Mouse (Mus musculus): ENCODE results near the gene Acsm4. TPM values are rescaled to one million over a fixed set of nuclear protein-coding genes. Genes with fewer than 3 reads are reported as not detected.

The Acsm4 gene
- polyA plus RNA-seq (2012; fragmentation: generic; extraction: Trizol), result not detected

GRCm38 (mm10) chr7:119689726-119690125 is at the start of gene Acsm4:
Acsm4 (plus strand) TSS chr7:119690026.
- Histone ChIP-seq H3K27me3 (ENCODE audit: control insufficient read depth, insufficient read depth, insufficient read length) (no peaks in the 10 kb centered on the region), H3K79me2 (ENCODE audit: control insufficient read depth, insufficient read depth) (no peaks in the 10 kb centered on the region), H3K4me2 (ENCODE audit: low read depth) (no peak within 1 kb of the TSS), H3ac (ENCODE audit: control insufficient read depth, insufficient read length) (no peak within 1 kb of the TSS), H3K4me3 (no peak within 1 kb of the TSS), H3K36me3 (ENCODE audit: control insufficient read depth, insufficient read depth) (no peaks in the 10 kb centered on the region)
- TF ChIP-seq MYOG (IDR thresholded peaks at IDR 0.05; ENCODE audit: control insufficient read depth in 1 of 3, insufficient read depth in 1 of 3, insufficient read length in 2 of 3, low read depth in 2 of 3) (no peak), CEBPB (IDR thresholded peaks at IDR 0.05; ENCODE audit: insufficient read depth, poor library complexity, severe bottlenecking) (no peak), MYOD1 (IDR thresholded peaks at IDR 0.05; ENCODE audit: control insufficient read depth in 1 of 3, insufficient read length in 2 of 3, low read depth in 2 of 3) (no peak), POLR2A (IDR thresholded peaks at IDR 0.05; ENCODE audit: insufficient read length, low read depth) (no peak), POLR2AphosphoS2 (IDR thresholded peaks at IDR 0.05; ENCODE audit: insufficient read length, low read depth) (no peak)

GRCm38 (mm10) chr7:119642307-119642706 is 47.5 kb upstream of the Acsm4 start:
- Histone ChIP-seq H3K36me3 (ENCODE audit: control insufficient read depth, insufficient read depth) (no peaks in the 10 kb centered on the region), H3K27me3 (ENCODE audit: control insufficient read depth, insufficient read depth, insufficient read length) (no peaks in the 10 kb centered on the region), H3K4me3 (no peak overlapping the region), H3K79me2 (ENCODE audit: control insufficient read depth, insufficient read depth) (no peaks in the 10 kb centered on the region), H3ac (ENCODE audit: control insufficient read depth, insufficient read length) (no peak overlapping the region), H3K4me2 (ENCODE audit: low read depth) (no peak overlapping the region)
- no peak for TF ChIP-seq E2F4 (IDR thresholded peaks at IDR 0.05; ENCODE audit: insufficient read depth)
- no peak for TF ChIP-seq USF1 (IDR thresholded peaks at IDR 0.05; ENCODE audit: low read depth)
- no peak for TF ChIP-seq REST (IDR thresholded peaks at IDR 0.05; ENCODE audit: insufficient read depth, insufficient read length)
- no peak for TF ChIP-seq MAX (IDR thresholded peaks at IDR 0.05; ENCODE audit: low read depth)

GRCm38 (mm10) chr7:119667893-119668292 is 21.9 kb upstream of the Acsm4 start:
- Histone ChIP-seq H3K4me2 (ENCODE audit: low read depth) (no peak overlapping the region), H3K27me3 (ENCODE audit: control insufficient read depth, insufficient read depth, insufficient read length) (no peaks in the 10 kb centered on the region), H3ac (ENCODE audit: control insufficient read depth, insufficient read length) (no peak overlapping the region), H3K79me2 (ENCODE audit: control insufficient read depth, insufficient read depth) (no peaks in the 10 kb centered on the region), H3K36me3 (ENCODE audit: control insufficient read depth, insufficient read depth) (no peaks in the 10 kb centered on the region), H3K4me3 (no peak overlapping the region)
- no peak for TF ChIP-seq POLR2AphosphoS2 (IDR thresholded peaks at IDR 0.05; ENCODE audit: insufficient read length, low read depth)
- TF ChIP-seq USF1 (IDR thresholded peaks at IDR 0.05; ENCODE audit: low read depth), result no peak
- TF ChIP-seq POLR2A (IDR thresholded peaks at IDR 0.05; ENCODE audit: insufficient read length, low read depth), result no peak
- no peak for TF ChIP-seq E2F4 (IDR thresholded peaks at IDR 0.05; ENCODE audit: insufficient read depth)
- no peak for TF ChIP-seq REST (IDR thresholded peaks at IDR 0.05; ENCODE audit: insufficient read depth, insufficient read length)
- TF ChIP-seq MYOG (IDR thresholded peaks at IDR 0.05; ENCODE audit: control insufficient read depth in 1 of 3, insufficient read depth in 1 of 3, insufficient read length in 2 of 3, low read depth in 2 of 3), result no peak
- no peak for TF ChIP-seq TCF3 (IDR thresholded peaks at IDR 0.05; ENCODE audit: insufficient read length, low read depth)
- no peak for TF ChIP-seq MYOD1 (IDR thresholded peaks at IDR 0.05; ENCODE audit: control insufficient read depth in 1 of 3, insufficient read length in 2 of 3, low read depth in 2 of 3)
- no peak for TF ChIP-seq MAX (IDR thresholded peaks at IDR 0.05; ENCODE audit: low read depth)
- no peak for TF ChIP-seq TCF12 (IDR thresholded peaks at IDR 0.05; ENCODE audit: insufficient read depth, poor library complexity, severe bottlenecking)
- no peak for TF ChIP-seq SRF (IDR thresholded peaks at IDR 0.05; ENCODE audit: control insufficient read depth, insufficient read length, low read depth)
- TF ChIP-seq CEBPB (IDR thresholded peaks at IDR 0.05; ENCODE audit: insufficient read depth, poor library complexity, severe bottlenecking), result no peak

GRCm38 (mm10) chr7:119670395-119670794 is 19.4 kb upstream of the Acsm4 start:
- Histone ChIP-seq H3K4me3 (no peak overlapping the region), H3K79me2 (ENCODE audit: control insufficient read depth, insufficient read depth) (no peaks in the 10 kb centered on the region), H3K36me3 (ENCODE audit: control insufficient read depth, insufficient read depth) (no peaks in the 10 kb centered on the region), H3K27me3 (ENCODE audit: control insufficient read depth, insufficient read depth, insufficient read length) (no peaks in the 10 kb centered on the region), H3K4me2 (ENCODE audit: low read depth) (no peak overlapping the region), H3ac (ENCODE audit: control insufficient read depth, insufficient read length) (no peak overlapping the region)
- TF ChIP-seq E2F4 (IDR thresholded peaks at IDR 0.05; ENCODE audit: insufficient read depth) (no peak), USF1 (IDR thresholded peaks at IDR 0.05; ENCODE audit: low read depth) (no peak), MAX (IDR thresholded peaks at IDR 0.05; ENCODE audit: low read depth) (no peak), SRF (IDR thresholded peaks at IDR 0.05; ENCODE audit: control insufficient read depth, insufficient read length, low read depth) (no peak), MYOD1 (IDR thresholded peaks at IDR 0.05; ENCODE audit: control insufficient read depth in 1 of 3, insufficient read length in 2 of 3, low read depth in 2 of 3) (no peak), TCF3 (IDR thresholded peaks at IDR 0.05; ENCODE audit: insufficient read length, low read depth) (no peak), REST (IDR thresholded peaks at IDR 0.05; ENCODE audit: insufficient read depth, insufficient read length) (no peak), MYOG (IDR thresholded peaks at IDR 0.05; ENCODE audit: control insufficient read depth in 1 of 3, insufficient read depth in 1 of 3, insufficient read length in 2 of 3, low read depth in 2 of 3) (no peak), POLR2AphosphoS2 (IDR thresholded peaks at IDR 0.05; ENCODE audit: insufficient read length, low read depth) (no peak), CEBPB (IDR thresholded peaks at IDR 0.05; ENCODE audit: insufficient read depth, poor library complexity, severe bottlenecking) (no peak), TCF12 (IDR thresholded peaks at IDR 0.05; ENCODE audit: insufficient read depth, poor library complexity, severe bottlenecking) (no peak), POLR2A (IDR thresholded peaks at IDR 0.05; ENCODE audit: insufficient read length, low read depth) (no peak)

GRCm38 (mm10) chr7:119670925-119671324 is 18.9 kb upstream of the Acsm4 start:
- H3K79me2 ChIP-seq (ENCODE audit: control insufficient read depth, insufficient read depth), result no peaks in the 10 kb centered on the region
- no peaks in the 10 kb centered on the region for H3K36me3 ChIP-seq (ENCODE audit: control insufficient read depth, insufficient read depth)
- no peak overlapping the region for H3K4me2 ChIP-seq (ENCODE audit: low read depth)
- TF ChIP-seq TCF3 (IDR thresholded peaks at IDR 0.05; ENCODE audit: insufficient read length, low read depth), result no peak
- no peak for TF ChIP-seq MYOD1 (IDR thresholded peaks at IDR 0.05; ENCODE audit: control insufficient read depth in 1 of 3, insufficient read length in 2 of 3, low read depth in 2 of 3)
- no peak for TF ChIP-seq POLR2AphosphoS2 (IDR thresholded peaks at IDR 0.05; ENCODE audit: insufficient read length, low read depth)
- H3K27me3 ChIP-seq (ENCODE audit: control insufficient read depth, insufficient read depth, insufficient read length), result no peaks in the 10 kb centered on the region
- no peak overlapping the region for H3ac ChIP-seq (ENCODE audit: control insufficient read depth, insufficient read length)
- no peak overlapping the region for H3K4me3 ChIP-seq

Measured in myocyte (in vitro differentiated cells).